Mouse (Mus musculus) adrenal gland, adult 2 months (tissue): ENCODE results near the gene Jhy. TPM values are rescaled to one million over a fixed set of nuclear protein-coding genes. Genes with fewer than 3 reads are reported as not detected.

Experiments
- DNase-seq: peaks from one replicate; pipeline ENCODE4 v3.0.0; 2021
- long read RNA-seq: library from polyadenylated mRNA; stranded (forward); transcript quantifications from one replicate; pipeline ENCODE4 v2.0.0, GENCODE M21; 2021
- polyA plus RNA-seq: library from polyadenylated mRNA; depleted of rRNA; stranded (reverse); fragments of >200 nt; gene quantifications from 2 replicates; pipeline ENCODE4 v1.2.3, GENCODE M21; 2012; rRNA removed
- total RNA-seq, 2 experiments: library from RNA; stranded (reverse); gene quantifications; 2 replicates each; pipeline ENCODE4 v1.2.3; 2021

Gene Jhy
- total RNA-seq (not detected), polyA plus RNA-seq (not detected in 2 replicates)
- long read RNA-seq: 0 reads

DNA sequence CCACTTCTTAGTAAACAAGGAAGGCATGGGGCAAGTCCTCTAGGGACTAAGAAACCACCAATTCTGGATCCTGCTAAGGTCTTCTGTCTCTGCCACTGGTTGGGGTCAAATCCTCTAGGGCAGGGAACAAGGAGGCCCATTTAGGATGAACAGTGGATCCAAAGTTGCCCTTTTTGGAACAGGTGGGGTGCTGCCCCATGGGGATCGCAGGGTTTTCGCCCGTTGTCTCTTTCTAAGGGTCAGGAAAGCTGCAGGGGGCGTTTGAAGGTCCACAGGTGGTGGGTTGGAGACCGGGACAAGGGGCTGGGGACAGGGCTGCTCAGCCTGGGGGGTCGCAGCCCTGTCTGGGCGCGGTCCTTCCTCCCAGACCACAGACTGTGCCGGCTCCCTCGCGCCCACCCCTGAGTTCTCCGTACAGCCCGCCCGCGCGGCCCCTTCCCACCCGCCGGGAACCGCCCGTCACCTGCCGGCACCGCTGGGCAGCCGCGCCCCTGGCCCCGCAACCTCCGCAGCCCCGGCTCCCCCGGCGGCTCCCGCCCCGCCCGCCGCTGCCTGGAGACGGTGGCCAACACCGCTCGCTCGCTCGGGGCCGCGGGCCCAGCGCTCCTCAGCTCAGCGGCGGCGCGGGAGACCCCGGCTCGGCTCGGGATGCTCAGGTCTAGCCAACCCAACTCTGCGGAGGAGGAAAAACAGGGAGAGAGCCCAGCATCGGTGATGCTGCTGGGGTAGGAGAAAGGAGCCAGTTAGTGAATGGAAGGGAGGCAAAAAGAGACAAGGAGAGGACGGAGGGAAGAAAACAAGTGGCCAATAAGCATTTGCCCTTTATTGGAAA, at the start of gene Jhy:
Gene Jhy, minus strand, starts transcription at position 533 of the 832 bp plus-strand sequence.
- DNase-seq: no peak

DNA sequence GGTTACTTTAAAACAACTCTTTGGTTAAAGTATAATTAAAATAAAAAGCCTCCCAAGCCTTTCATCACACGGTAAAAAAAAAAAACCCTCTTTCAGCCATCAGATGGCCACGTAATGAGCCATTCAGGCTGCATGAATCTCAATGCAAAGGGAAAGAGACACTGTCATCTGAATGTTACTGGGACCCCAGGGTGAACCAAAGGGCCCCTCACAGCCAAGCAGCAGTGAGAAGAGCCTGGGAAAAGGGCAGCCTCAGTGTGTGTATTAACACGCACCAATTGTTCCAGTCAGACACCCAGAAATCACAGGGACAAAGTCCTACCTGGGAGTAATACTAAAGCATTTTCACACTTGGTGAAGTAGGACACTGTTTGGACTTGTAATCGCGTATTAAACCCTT, 48.5 kb upstream of the Jhy start:
- DNase-seq: no peak

DNA sequence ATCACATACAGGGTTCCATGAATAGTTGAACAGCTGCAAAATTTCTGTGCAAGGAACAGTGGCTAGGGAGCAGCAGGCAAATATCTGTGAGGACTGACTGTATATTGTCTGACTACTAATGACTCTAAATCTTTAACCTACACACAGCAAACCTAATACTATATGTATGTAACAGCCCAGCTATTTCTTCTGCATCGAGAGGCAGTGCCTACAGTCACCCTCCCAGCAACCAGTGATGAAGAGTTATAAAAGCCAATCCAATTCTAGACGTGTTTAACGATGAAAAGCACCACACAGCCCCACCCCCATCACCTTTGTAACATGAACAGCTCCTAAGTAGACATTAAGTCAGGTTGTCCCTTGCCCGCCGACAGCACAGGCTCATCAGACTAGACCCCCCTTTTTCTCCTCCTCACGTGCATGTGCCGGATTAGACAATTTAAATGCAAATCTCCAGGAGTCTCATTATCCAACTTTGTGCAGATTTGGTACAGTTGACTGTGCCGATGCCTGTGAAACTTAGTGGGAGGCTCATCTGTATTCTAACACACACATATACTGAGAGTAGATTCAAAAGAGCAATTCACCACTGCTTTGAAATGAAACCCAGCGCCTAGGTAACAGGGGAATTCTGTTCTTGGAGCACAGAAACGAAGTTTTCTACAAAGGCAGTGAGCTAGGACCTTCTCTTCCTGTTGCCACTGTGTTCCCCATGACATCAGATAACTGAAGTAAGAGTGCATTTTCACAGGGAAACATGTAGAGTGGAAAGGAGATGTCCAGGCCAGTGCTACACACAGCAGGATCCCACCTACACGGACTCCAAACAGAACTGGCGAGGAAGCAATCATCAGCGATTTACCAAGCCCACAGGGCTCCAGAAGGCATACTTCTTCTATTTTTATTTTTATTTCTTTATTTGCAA, 47.9 kb upstream of the Jhy start:
- DNase-seq: no peak

DNA sequence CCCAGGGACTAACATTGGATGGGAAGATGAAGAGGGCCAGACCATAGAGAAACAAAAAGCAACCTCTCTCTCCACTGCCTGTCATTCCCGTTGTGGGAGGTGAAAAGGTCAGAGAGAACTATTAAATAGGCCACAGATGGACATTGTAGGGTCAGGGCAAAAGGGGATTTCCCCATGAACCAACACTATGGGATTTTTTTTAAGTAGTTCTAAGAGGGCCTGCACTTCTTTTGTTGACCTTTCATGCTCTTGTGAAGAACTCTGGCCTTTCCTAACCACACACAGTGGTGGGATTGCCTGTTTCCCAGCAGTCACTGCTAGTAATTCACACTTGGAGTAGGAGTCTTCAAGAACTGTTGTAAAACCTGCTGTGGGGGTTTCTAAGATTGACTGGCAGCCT, 43.9 kb upstream of the Jhy start:
- no peak for DNase-seq

DNA sequence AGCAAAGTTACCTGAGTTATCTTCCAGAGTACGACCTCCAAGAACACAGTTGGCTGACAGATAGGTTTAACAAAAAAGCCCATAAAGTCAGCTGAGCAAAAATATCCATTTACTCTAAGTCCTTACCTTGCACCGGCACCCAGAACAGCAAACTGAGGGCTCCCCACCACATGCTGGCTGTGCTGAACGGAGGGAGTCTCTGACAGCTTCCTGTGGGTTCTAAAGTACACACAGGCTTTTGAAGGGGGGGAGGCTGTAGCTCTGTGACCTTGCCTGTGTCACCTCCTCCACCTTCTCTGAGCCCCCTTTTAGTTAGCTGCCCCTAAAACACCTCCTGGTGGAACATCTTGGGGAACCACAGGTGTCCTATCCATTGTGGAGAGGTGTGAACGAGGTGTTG, 40.5 kb upstream of the Jhy start, which contains the start of gene Crtam:
Gene Crtam, minus strand, starts transcription at position 214 of the 400 bp plus-strand sequence.
- no peak for DNase-seq

DNA sequence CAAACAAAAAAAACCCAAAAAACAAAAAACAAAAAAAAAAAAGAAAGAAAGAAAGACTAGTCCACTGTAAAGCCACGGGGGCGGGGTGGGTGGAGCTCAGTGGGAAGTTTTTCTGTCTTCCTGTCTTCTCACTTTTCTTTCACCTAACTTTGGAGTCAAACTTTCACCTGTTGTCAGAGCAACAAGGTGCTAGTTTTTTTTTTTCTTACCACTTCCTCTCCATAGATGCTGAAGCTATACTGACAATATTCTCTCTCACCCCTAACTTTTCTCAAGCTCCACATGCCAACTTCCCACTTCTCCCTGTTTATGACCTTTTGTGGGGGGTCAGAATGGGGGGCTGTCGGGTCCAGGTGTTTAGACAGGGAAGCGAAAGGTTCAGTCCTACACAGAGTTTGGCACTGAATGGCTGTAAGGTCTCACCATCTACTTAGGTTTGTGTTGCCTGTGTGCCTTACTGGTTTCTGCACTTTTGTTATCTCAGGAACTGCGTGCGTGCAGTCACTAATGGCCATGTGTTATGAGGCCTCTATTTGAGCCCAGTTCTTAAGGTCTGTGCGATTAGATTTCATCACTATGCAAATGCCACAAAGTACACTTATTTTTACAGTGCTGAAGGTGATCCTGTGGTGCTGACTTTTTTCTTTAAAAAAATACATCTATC, 33.3 kb upstream of the Jhy start:
- no peak for DNase-seq

DNA sequence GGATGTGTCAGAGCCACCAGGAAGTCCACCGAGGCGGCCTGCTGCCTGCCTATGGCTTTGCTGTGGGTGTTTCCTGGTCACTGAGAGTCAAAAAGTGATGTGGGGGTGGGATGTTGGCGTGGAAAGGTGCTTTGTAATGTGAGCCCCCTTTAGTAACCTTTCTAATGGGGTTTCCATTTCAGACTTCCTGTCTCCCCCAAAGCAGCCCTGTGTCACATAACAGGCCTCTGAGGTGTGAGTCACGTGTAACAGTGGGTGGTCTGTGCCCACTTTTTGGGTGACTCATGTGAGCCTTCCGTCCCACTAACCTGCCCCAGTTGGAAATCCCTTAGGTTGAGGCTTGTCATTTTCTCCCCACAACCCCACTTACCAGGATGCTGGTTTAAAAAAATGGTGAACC, 30.2 kb upstream of the Jhy start:
- no peak for DNase-seq

DNA sequence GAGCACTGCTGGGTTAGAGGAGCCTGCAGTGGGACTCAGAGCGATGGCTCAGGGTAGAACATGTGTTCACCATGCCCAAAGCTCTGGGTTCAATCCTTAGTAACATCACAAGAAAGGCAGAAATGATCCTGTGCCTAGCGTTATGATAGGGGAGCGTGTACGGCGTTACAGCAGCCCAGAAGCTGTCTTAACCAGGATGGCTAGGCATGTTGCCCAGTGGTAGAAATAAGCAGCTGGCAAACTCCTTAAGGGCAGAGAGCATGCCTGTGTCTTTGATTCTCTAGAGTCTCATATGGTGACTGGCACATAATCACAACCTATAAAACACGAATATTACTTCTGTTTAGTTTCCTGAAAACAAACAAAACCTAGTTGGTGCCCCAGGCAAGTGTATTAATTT, 27.6 kb upstream of the Jhy start:
- DNase-seq: no peak

DNA sequence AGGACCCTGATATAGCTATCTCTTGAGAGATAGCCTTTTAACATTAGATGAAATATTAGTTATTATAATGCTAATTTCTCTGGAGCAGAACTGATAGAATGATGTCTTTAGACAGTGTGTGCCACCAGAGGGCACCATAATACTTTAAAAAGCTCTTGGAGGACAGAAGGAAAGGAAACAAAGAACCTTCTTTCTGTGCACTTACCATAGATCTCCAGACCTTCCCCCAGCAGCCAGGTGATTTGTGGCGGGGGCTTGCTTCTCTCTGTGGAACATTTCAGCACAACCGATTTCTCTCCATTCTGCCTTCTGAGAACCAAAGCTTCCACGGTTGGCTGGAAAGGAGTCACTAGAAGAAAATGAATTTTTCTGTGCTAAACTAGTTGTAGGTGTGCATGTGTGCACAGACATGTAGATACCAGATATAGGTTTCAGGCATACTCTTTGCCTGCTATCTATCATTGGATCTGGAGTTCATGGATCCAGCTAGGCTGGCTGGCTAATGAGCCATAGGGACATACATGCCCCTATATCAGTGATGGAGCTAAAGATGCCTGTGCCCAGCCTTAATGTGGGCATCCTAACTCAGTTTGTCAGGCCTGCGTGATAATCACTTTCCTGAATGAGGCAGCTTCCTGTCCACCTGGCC, 26.1 kb upstream of the Jhy start:
- DNase-seq: peak; percentile 27

DNA sequence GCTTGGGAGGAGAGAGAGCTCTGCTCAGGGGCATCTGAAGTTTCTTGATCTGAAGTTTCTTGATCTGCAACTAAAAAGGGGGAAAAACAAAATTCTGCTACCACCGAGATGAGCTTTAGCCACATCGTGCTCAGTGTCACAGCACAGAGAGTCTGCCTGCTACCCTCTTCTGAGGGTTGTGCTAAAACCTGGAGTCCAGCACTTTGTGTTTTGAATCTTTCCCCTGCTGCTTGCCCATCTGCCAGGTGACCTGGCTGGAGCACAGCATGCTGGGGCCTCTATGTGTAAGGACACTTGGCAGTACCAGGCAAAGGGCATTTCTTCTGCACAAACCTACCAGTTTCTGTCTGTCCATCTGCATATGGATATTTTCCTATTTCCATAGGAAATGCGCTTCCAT, 20.4 kb upstream of the Jhy start:
- no peak for DNase-seq

DNA sequence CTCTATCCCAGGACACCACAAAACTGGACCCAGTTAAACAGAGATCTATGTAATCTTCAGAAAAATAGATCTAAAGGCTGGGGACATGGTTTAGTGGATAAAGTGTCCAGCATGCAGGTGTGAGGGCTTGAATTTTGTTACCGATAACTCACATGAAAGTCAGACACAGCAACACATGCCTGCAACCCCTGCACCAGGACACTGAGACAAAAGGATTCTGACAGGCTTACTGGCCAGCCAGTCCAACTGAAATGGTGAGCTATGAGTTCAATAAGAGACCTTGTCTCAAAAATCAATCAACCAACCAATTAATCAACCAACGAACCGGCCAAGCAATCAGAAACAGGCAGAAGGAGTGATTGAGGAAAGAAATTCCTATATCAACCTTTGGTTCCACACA, 19.8 kb upstream of the Jhy start:
- no peak for DNase-seq

DNA sequence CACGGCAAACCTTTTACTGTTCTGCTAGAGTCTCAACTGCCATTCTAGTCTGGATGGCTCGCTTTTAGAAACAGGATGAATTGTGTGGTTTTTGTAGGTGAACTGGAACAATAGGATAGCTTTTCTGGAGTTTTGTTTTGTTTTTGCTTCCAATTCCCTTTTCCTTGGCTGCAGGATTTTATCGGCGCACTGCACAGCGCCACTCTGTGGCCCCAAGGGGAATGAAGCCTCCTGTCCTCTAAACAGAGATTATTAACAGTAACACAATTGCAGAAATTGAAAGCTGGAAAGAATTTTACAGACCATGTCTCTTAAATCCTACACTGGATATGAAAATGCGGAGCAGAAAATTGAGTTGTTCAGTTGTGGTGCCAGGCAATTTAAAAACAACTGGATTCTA, 18.6 kb upstream of the Jhy start:
- no peak for DNase-seq

DNA sequence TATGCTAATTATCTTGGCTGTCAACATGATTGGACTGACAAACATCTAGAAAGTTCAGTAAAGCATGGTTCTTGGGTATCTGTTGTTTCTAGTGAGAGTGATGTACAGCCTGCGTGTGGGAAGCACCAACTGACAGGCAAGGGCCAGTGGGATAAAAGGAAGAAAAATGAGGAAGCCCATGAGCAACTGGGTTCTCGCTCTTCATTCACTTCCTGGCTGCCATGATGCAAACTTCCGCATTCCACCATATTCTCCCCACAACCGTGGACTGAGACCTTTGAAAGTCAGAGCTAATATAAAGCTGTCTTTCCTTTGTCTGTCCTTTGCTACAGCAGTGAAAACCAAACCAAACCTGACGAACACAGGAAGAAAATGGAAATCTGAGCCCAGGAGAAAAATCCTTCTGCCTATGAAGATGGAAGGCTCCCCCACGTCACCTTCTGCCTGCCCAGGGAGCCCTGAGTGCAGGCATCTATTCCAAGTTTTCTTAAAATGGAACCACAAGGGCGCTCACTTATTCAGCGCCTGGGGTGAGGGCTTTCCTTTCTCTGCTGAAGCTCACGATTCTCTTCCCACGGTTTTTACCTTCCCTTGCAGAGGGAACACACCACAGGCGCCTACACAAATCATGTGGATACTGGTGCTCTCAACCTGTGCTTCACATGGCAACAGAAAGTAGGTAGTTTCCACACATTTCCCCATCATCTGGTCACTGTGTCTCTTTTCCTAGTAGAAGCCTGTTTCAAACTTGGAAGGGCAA, 10.3 kb upstream of the Jhy start:
- DNase-seq: no peak

DNA sequence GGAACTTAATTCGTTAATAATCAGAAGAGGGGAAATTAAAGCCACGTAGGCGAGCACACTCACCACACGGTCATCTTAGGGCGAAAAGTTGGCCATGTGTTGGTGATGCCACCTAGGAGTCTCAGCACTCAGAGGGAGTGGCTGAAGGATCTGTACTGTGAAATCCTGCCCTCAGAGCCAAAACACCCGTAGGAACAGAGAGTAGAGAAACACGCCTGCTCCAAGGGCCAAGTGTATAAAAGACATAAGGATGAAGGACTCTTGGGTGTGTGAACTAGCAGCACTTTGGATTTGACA, 448 bp upstream of the Jhy start:
- no peak for DNase-seq

DNA sequence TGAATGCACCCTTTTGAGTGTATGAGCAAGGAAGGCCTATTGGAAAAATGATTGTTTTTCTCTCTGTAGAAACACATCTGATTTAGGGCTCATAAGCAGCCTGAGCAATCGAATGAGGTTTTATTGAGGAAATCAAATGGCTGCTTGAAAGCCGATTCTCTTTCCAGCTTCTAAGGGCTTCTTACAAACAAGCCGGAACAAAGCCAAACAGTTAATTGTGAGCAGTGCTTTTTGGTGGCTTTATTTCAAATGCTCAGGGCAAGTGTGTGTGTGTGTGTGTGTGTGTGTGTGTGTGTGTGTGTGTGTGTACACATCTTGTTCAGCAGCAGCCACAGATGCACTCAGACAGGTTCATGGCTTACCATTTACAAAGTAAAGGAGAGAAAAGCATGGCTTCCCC, 2.5 kb downstream of the Jhy start:
- DNase-seq: no peak

DNA sequence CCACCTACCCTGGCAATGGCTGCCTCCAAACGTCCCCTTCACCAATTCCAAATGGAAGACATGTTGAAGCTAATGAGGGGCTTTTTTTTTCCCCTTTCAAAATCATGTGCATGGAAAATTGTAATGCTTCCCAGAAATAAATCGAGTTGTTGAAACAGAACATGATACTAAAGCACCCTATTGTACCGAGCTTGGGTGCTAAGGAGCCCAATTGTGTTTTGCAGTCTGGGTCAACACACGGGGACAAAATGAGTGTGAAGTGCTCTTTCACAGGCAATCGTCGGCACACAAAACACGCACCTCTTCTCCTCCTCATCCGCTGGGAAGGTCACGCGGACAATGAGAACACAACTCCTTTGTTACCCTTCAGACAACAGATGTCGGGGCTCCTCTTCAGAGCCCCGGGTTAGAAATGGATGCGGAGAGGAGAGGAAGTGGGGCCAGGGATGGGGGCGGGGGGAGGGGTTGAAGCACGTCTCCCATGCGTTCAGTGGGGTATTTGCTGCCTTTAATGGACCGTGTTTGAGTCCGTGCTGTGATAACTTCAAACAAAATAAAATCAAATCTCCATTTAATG, 14.8 kb downstream of the Jhy start:
- DNase-seq: no peak

DNA sequence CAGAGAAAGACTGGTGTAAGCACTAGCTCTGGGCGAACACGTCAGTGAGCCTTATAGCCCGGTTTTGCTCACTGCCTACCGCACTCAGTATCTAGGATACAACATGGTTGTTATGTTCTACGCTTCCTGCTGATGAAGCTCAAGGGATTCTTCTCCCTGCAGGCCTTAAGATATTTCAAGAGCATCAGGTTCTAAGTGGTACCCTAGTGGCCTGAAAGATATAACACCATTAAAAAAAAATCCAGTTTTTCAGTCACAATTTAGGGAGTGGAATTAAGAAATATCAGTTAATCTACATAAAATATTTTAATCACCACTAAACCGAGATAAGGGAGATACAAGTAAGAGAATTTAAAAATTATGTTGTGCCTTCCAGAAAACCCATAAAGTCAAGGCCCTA, 15.4 kb downstream of the Jhy start:
- no peak for DNase-seq

DNA sequence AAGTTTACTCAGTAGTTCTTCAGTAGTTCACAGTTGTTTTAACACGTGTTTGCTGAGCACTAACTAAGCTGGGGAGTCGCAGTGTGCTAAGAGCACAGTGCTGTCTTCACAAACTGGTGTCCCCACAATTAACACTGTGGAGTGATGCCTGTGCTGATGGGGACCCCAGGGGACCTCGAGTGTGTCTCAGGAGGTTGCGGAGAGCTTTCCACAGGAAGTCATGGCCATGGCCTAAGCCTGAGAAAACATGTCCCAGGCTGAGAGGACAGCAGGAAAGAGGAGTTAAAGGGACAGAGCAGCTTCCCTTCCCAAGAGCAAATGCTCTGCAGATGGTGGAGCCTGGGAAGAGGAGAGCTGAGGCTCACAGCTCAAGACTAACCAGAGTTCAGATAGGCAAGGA, 16.8 kb downstream of the Jhy start:
- DNase-seq: no peak

DNA sequence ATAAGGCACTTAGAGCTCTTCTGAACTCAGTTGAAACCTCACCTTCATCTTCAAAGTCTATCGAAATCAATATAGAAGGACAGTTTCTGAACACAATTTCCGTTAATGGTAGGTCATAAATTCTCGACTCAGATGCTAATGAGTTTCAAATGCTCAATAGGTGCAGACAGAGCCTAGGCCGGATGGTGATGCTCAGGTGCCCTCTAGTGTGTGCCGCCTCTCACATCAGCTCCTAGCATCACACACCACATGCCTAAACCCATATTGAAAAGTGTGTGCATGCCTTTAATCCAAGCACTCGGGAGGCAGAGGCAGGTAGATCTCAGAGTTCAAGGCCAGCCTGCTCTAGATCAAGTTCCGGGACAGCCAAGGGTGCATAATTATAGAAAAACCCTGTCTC, 26.5 kb downstream of the Jhy start:
- DNase-seq: no peak

DNA sequence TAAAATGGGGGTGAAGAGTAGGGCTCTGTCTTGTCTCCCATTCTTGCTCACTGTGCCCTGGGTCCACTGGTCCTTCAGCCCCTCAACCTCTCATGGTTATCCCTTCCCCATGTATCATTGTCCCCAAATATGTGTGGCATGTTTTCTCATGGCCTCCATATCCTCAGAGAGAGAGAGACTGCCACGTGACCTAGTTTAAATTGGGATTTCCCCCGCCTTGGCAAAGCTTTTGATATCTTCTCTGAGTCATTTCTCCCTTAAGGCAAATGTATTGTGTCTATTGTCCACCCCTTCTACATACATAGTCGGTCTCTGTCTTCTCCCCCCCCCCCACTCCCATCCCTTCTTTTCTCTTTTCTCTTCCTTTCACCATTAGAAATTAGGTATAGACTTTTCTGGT, 30.6 kb downstream of the Jhy start:
- no peak for DNase-seq

DNA sequence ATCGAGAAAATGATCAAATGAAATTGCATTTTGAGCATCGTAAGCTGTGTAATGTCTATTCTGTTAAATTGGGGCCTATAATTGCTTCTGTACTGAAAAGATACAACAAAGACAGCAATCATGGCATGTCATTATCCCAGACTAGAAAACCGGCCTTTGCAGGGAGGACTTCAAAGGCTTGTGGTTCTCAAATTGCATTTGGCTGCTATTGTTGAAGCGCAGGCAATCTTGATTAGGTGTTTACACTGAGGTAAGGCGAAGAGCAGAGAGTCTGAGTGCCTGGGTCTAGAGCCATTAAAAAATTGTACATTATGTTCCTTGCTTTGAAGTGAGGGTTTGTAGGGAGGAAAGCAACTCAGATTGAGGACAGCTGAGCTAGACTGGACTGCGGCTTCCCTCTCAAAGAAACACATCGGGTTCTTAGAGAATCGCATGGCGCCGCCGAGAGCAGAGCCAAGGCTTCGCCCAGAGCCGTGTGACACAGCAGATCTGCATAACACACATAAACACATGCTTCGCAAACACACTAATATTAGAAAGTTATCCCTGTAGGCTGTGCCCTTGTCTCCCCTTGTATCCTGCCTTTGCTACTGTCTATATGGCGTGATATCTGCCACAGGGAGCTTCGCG, 36.5 kb downstream of the Jhy start:
- no peak for DNase-seq
